In the genomic region with DNA sequence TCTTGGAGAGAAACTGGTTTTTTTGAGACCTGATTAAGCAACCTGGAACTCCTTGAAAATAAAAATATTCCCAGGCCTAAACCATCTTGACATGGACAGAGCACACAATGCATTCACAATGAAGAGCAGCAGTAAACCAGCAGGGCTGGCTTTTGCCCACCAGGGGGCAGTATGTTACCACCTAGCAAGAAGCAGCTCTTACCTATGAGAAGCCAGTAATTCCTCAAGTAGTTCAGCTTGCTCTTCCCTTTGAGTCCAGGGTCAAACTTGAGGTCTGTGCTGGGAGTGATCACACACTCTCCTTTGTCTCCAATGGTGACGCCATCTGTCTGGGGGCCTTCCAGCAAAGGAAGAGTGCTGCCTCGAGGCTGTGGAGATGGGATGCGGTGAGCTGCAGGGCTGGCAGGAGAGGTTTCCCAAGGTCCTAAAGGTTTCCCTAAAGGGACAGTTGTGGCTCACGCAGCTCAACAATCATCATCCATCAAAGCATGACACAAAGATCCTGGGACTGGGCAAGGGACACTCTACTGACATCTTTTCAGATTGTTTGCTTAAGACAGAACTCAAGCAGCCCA, we compare ENCODE assay signal across 9 mouse cellular contexts. TPM values are rescaled to one million over a fixed set of nuclear protein-coding genes. Genes with fewer than 3 reads are reported as not detected.
DNase-seq lines count a peak whose midpoint lies in the region; ATAC-seq and TF ChIP-seq lines count a peak whose summit lies in the region.
"Had no signal": no experiment of that assay in that cellular context is flagged by ENCODE, and none has a peak within 500 bp of the region (broad histone marks: within the 10 kb centered on the region; RNA-seq: fewer than 3 reads in every experiment).

No protein-coding gene starts in this region.

- peaks cover 91% of the 10 kb centered on the region for H3K36me3 ChIP-seq in G1E (replicated peaks)
- H3K36me3 ChIP-seq in forebrain, embryonic 16.5 days (ENCODE audit: control insufficient read depth, insufficient read depth), result no peaks in the 10 kb centered on the region; the same call in 1 of the 2 replicates
- H3K36me3 ChIP-seq in hindbrain, embryonic 11.5 days (ENCODE audit: control insufficient read depth, insufficient read depth, low read length), result no peaks in the 10 kb centered on the region
- 0 out of 2 replicates have a peak, but pooled peaks cover 8% of the 10 kb centered on the region for H3K36me3 ChIP-seq in lung, postnatal 0 days (ENCODE audit: insufficient read depth, low read length)

- no peak overlapping the region for H3K27ac ChIP-seq in forebrain, embryonic 16.5 days (ENCODE audit: low read length)
- H3K27ac ChIP-seq in hindbrain, embryonic 11.5 days (ENCODE audit: low read depth, low read length), result no peak overlapping the region
- no peak overlapping the region for H3K27ac ChIP-seq in lung, postnatal 0 days (ENCODE audit: low read length)

- peaks cover 43% of the 10 kb centered on the region for H3K4me1 ChIP-seq in G1E (ENCODE audit: insufficient read depth, low read depth, low read length)
- no peaks in the 10 kb centered on the region for H3K4me1 ChIP-seq in forebrain, embryonic 16.5 days (replicated peaks; ENCODE audit: control insufficient read depth, insufficient read depth, low read length)
- H3K4me1 ChIP-seq in hindbrain, embryonic 11.5 days (replicated peaks; ENCODE audit: control insufficient read depth, insufficient read depth, low read length), result no peaks in the 10 kb centered on the region
- H3K4me1 ChIP-seq in lung, postnatal 0 days (ENCODE audit: insufficient read depth, low read depth, low read length), result no peaks in the 10 kb centered on the region; the same call in 1 of the 2 replicates

- TF ChIP-seq CTCF in G1E (IDR thresholded peaks at IDR 0.05; ENCODE audit: low read depth, low read length), result peak; percentile 94
- peak; percentile 98 for TF ChIP-seq CTCF in lung, postnatal 0 days (IDR thresholded peaks at IDR 0.05)

- peak; percentile 34 for DNase-seq in G1E (ENCODE audit: low spot score)
- peak; percentile 74 for DNase-seq in cerebellum, adult 11 months
- peak; percentile 93 for DNase-seq in hindbrain, embryonic 11.5 days (ENCODE audit: low spot score)
- peak; percentile 82 for DNase-seq in layer of hippocampus, adult 9-11 months
- peak; percentile 93 for DNase-seq in lung, postnatal 0 days (ENCODE audit: low spot score)
- peak; percentile 81 for DNase-seq in retina, adult 2 months (ENCODE audit: low read depth, low spot score)
- DNase-seq in thymus, postnatal 25 days, result peak; percentile 85

- H3K27me3 ChIP-seq in G1E (ENCODE audit: insufficient read depth, low read length), result no peaks in the 10 kb centered on the region
- no peaks in the 10 kb centered on the region for H3K27me3 ChIP-seq in forebrain, embryonic 16.5 days (replicated peaks; ENCODE audit: control insufficient read depth, insufficient read depth, low read length)
- H3K27me3 ChIP-seq in hindbrain, embryonic 11.5 days (ENCODE audit: control insufficient read depth, insufficient read depth, low read length), result no peaks in the 10 kb centered on the region
- no peaks in the 10 kb centered on the region for H3K27me3 ChIP-seq in lung, postnatal 0 days (replicated peaks; ENCODE audit: insufficient read depth, low read length)
- H3K27me3 ChIP-seq: megakaryocyte, embryonic 14.5 days had no signal

- peak; percentile 49 for ATAC-seq in G1E (ENCODE audit: extremely low read depth, insufficient number of reproducible peaks, low FRiP score, poor library complexity, severe bottlenecking)
- ATAC-seq in forebrain, embryonic 16.5 days, result 0 out of 2 replicates have a peak, but pooled peaks have one; percentile 54
- ATAC-seq in hindbrain, embryonic 11.5 days (ENCODE audit: low FRiP score), result no peak
- peak; percentile 86 for ATAC-seq in lung, postnatal 0 days

- no peak for TF ChIP-seq EP300 in lung, postnatal 0 days (IDR thresholded peaks at IDR 0.05)

- no peaks in the 10 kb centered on the region for H3K9me3 ChIP-seq in G1E (replicated peaks)
- no peaks in the 10 kb centered on the region for H3K9me3 ChIP-seq in forebrain, embryonic 16.5 days (ENCODE audit: control insufficient read depth, low read length)
- no peaks in the 10 kb centered on the region for H3K9me3 ChIP-seq in hindbrain, embryonic 11.5 days (ENCODE audit: control insufficient read depth, low read length)
- no peaks in the 10 kb centered on the region for H3K9me3 ChIP-seq in lung, postnatal 0 days (ENCODE audit: low read length)
- H3K9me3 ChIP-seq: megakaryocyte, embryonic 14.5 days had no signal

- WGBS in forebrain, embryonic 16.5 days, result 47% methylated on average over 4 of the region's 4 CpGs
- 40% methylated on average over 4 of the region's 4 CpGs for WGBS in hindbrain, embryonic 11.5 days
- WGBS in lung, postnatal 0 days, result 27% methylated on average over 4 of the region's 4 CpGs

- no peak overlapping the region for H3K4me2 ChIP-seq in forebrain, embryonic 16.5 days (ENCODE audit: low read length)
- H3K4me2 ChIP-seq in hindbrain, embryonic 11.5 days (replicated peaks; ENCODE audit: low read depth, low read length), result no peak overlapping the region
- H3K4me2 ChIP-seq in lung, postnatal 0 days (replicated peaks; ENCODE audit: low read depth, low read length), result no peak overlapping the region

- no peak overlapping the region; the same call in 1 of the 2 replicates for H3K4me3 ChIP-seq in G1E (ENCODE audit: low read depth, low read length)
- H3K4me3 ChIP-seq in forebrain, embryonic 16.5 days (replicated peaks; ENCODE audit: low read length), result no peak overlapping the region
- no peak overlapping the region for H3K4me3 ChIP-seq in hindbrain, embryonic 11.5 days (ENCODE audit: low read depth, low read length)
- H3K4me3 ChIP-seq in lung, postnatal 0 days (ENCODE audit: low read depth, low read length), result no peak overlapping the region

- no peak overlapping the region for H3K9ac ChIP-seq in forebrain, embryonic 16.5 days (replicated peaks; ENCODE audit: low read depth, low read length)
- H3K9ac ChIP-seq in hindbrain, embryonic 11.5 days (ENCODE audit: low read depth, low read length), result no peak overlapping the region
- no peak overlapping the region for H3K9ac ChIP-seq in lung, postnatal 0 days (replicated peaks; ENCODE audit: low read depth)

RNA-seq across cellular contexts. Expression of a gene that starts 30.8 kb away (rescaled TPM):
- total RNA-seq in G1E (2014; fragmentation: Nextera tagmentation) (3.7 and 10.3 TPM in 2 replicates), G1E (2017) (42.6 and 53.8 TPM in 2 replicates)
- 2.1 and 3.4 TPM in 2 replicates for polyA plus RNA-seq in G1E (2012)
- 10.9 and 12.6 TPM in 2 replicates for polyA plus RNA-seq in forebrain, embryonic 16.5 days (2015; fragmentation: Nextera tagmentation; extraction: Ambion mirVana)
- 17.0 and 19.1 TPM in 2 replicates for polyA plus RNA-seq in hindbrain, embryonic 11.5 days (2014; fragmentation: Nextera tagmentation; extraction: Ambion mirVana)
- polyA plus RNA-seq in lung, postnatal 0 days (2015; fragmentation: Nextera tagmentation; extraction: Ambion mirVana), result 284 and 329 TPM in 2 replicates

RNA-seq across cellular contexts. Expression of a gene that starts 53.4 kb away (rescaled TPM):
- not detected in 2 replicates for total RNA-seq in G1E (2014; fragmentation: Nextera tagmentation)
- total RNA-seq in G1E (2017), result 0.16 and 0.23 TPM in 2 replicates
- polyA plus RNA-seq in G1E (2012), result 0.07 TPM in 1 of 2 replicates, not detected in the other
- not detected in 2 replicates for polyA plus RNA-seq in forebrain, embryonic 16.5 days (2015; fragmentation: Nextera tagmentation; extraction: Ambion mirVana)
- polyA plus RNA-seq in hindbrain, embryonic 11.5 days (2014; fragmentation: Nextera tagmentation; extraction: Ambion mirVana), result not detected in 2 replicates
- 8.9 and 10.2 TPM in 2 replicates for polyA plus RNA-seq in lung, postnatal 0 days (2015; fragmentation: Nextera tagmentation; extraction: Ambion mirVana)

Comparison
In these comparisons a context has a peak if more than half of its experiments do, and no peak if none do; other contexts are left out.
1. DNase-seq: peak in every context shown above with its lines; median percentile 93 in hindbrain, embryonic 11.5 days; 93 in lung, postnatal 0 days; 85 in thymus, postnatal 25 days; 82 in layer of hippocampus, adult 9-11 months; 81 in retina, adult 2 months; 74 in cerebellum, adult 11 months; 34 in G1E.
2. RNA of a gene that starts 30.8 kb away (polyA plus RNA-seq): 284 to 329 TPM in lung, postnatal 0 days; 17.0 to 19.1 TPM in hindbrain, embryonic 11.5 days, 10.9 to 12.6 TPM in forebrain, embryonic 16.5 days and 2.1 to 3.4 TPM in G1E; every median in the first group is over 10 times any median in the second.